Mouse (Mus musculus): ENCODE results near the gene Slc25a48.

DNA sequence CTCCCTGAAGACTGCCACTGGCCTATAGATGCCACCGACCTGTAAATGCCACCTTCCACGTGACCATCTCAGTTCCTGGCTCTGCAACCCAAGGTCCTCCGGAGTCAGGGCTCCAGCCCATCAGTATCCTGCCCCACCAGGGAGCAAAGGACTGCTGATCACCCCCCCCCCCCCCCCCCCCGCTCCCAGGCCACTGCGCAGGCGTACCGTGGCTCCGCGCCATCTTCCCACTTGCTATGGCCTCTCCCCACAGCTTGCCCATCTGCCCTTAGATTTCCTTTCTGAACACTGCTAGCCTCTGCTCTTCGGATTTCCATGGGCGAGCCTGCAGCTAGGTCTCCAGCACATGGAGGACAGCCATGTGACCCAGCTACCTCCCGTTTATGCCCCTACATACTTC lies 5.7 kb upstream of the Slc25a48 start:
- TF ChIP-seq CTCF (IDR thresholded peaks at IDR 0.05; ENCODE audit: low read depth) (no peak), EP300 (optimal IDR thresholded peaks at IDR 0.05) (no peak)

Data from stomach, postnatal 0 days (tissue).